Comparison of ENCODE assay signal across 18 mouse cellular contexts in genomic region chr11:50333181-50333580, GRCm38 (mm10). TPM values are rescaled to one million over a fixed set of nuclear protein-coding genes. Genes with fewer than 3 reads are reported as not detected.
"Had no signal": no experiment of that assay in that cellular context is flagged by ENCODE, and none has a peak within 500 bp of the region (broad histone marks: within the 10 kb centered on the region; RNA-seq: fewer than 3 reads in every experiment).

No protein-coding gene starts in this region.

- DNase-seq: kidney, postnatal 14 days; lung, embryonic 14.5 days; lung, postnatal 10 days; lung, postnatal 4 days; midbrain, embryonic 14.5 days; right cerebral cortex, adult 18-20 months; right cerebral cortex, postnatal 25 days; thymus, postnatal 4 days had no signal

- H3K27ac ChIP-seq: limb, embryonic 13.5 days; midbrain, embryonic 10.5 days; neural tube, embryonic 15.5 days; stomach, postnatal 0 days had no signal

- H3K4me3 ChIP-seq: limb, embryonic 13.5 days; midbrain, embryonic 10.5 days; myocyte; neural tube, embryonic 15.5 days had no signal

RNA-seq across cellular contexts. Expression of gene Cby3, which starts 21.1 kb away (rescaled TPM):
- total RNA-seq: left cerebral cortex, postnatal 36 days; megakaryocyte, adult 5-6 weeks had no signal
- polyA plus RNA-seq: liver, embryonic 11.5 days; liver, embryonic 16.5 days; myocyte; neural tube, embryonic 11.5 days had no signal
